Mouse (Mus musculus) testis, adult 2 months (tissue): Measurements from ENCODE around the gene Clec18a.

Experiments used
- CTCF ChIP-seq: fragments of 200-500 bp; IDR thresholded peaks from 2 replicates; pipeline ENCODE4 v1.5.1; 2012; ENCODE audit warnings: low read depth, mild to moderate bottlenecking, inconsistent platforms, low read length, moderate library complexity; ENCODE audit not compliant: control insufficient read depth, insufficient read depth, insufficient replicate concordance
- POLR2A ChIP-seq: fragments of 200-500 bp; IDR thresholded peaks from 2 replicates; pipeline ENCODE4 v1.6.1; 2012; ENCODE audit warnings: low read depth, mild to moderate bottlenecking, inconsistent platforms, low read length, moderate library complexity; ENCODE audit not compliant: control insufficient read depth

- TF ChIP-seq CTCF = no peak; the same call in 1 of the 2 replicates
- TF ChIP-seq POLR2A = no peak
Observed at GRCm38 (mm10) chr8:111044003-111044734, 48.1 kb downstream of the Clec18a start.
